Comparison of ENCODE assay signal across 9 mouse cellular contexts in the genomic region with DNA sequence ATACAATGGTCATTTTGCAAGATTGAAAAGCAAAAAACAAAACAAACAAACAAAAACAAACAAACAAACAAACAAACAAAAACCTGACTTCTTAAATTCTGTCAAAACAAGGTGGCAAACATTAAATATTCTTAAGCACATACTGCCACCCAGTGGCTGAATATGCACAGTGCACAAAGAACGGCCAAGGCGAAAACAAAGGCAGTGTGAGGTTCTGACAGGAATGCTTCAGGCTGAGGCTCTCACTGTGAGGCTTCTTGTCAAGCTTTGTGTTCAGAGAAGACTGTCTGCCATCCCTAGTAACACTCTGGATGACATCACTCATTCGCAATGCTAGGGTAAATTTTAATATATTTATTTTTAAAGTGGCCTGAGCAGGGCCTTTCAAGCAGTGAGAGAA. TPM values are rescaled to one million over a fixed set of nuclear protein-coding genes. Genes with fewer than 3 reads are reported as not detected.
A peak's percentile ranks its signal among the peaks of the same experiment; 100 is the strongest.
DNase-seq lines count a peak whose midpoint lies in the region; TF ChIP-seq lines count a peak whose summit lies in the region.
"Had no signal": no experiment of that assay in that cellular context is flagged by ENCODE, and none has a peak within 500 bp of the region (broad histone marks: within the 10 kb centered on the region; RNA-seq: fewer than 3 reads in every experiment).

No protein-coding gene starts in this region.

- TF ChIP-seq EP300 in heart, adult 2 months (IDR thresholded peaks at IDR 0.05; ENCODE audit: insufficient read depth, low read depth, low read length): 0 out of 2 replicates have a peak, but pooled peaks have one; percentile 69

- H3K4me3 ChIP-seq in heart, adult 2 months: no peak overlapping the region
- H3K4me3 ChIP-seq: megakaryocyte, embryonic 14.5 days had no signal

- intact Hi-C loops in heart, adult 2 months (cut with DNase I): loop anchor here (1.0 to 2.0 kb wide), 2 partner anchors 533 to 891 kb away; no protein-coding TSS in a partner anchor
- intact Hi-C loops in heart, postnatal 25 days (cut with DNase I): loop anchor here (1.0 to 5.0 kb wide), 3 partner anchors 512 to 890 kb away; no protein-coding TSS in a partner anchor
- intact Hi-C loops in heart, postnatal 36 days (cut with DNase I): loop anchor here (1.0 to 5.0 kb wide), 3 partner anchors 510 to 890 kb away; no protein-coding TSS in a partner anchor

- no peaks in the 10 kb centered on the region for H3K4me1 ChIP-seq in heart, adult 2 months (ENCODE audit: control insufficient read depth, insufficient read depth, low read length)

- no peaks in the 10 kb centered on the region for H3K36me3 ChIP-seq in heart, adult 2 months (ENCODE audit: control insufficient read depth, insufficient read depth, low read length)

- 6% methylated on average over 3 of the region's 3 CpGs for WGBS in heart, adult 2 months

- H3K9ac ChIP-seq in heart, adult 2 months (ENCODE audit: low read depth, low read length): no peak overlapping the region

- no peaks in the 10 kb centered on the region for H3K79me2 ChIP-seq in heart, adult 2 months (replicated peaks; ENCODE audit: control insufficient read depth, insufficient read depth, low read length)

- no peak for TF ChIP-seq POLR2A in heart, adult 2 months (IDR thresholded peaks at IDR 0.05; ENCODE audit: insufficient read depth, low read depth, low read length)

- no peak; the same call in 1 of the 2 replicates for TF ChIP-seq CTCF in heart, adult 2 months (IDR thresholded peaks at IDR 0.05)

- H3K27ac ChIP-seq in heart, adult 2 months: no peak overlapping the region

- H3K27me3 ChIP-seq in heart, adult 2 months (ENCODE audit: control insufficient read depth, insufficient read depth, low read length): no peaks in the 10 kb centered on the region

- DNase-seq in heart, adult 2 months: peak; percentile 42 to 72
- no peak for DNase-seq in heart, postnatal 25 days (ENCODE audit: low spot score)
- peak; percentile 56 for DNase-seq in adrenal gland, postnatal 25 days
- peak; percentile 57 for DNase-seq in embryo, embryonic 11.5 days (ENCODE audit: low read depth, low spot score)
- DNase-seq in heart, postnatal 36 days: peak; percentile 67 to 77
- peak; percentile 42 to 80 for DNase-seq in layer of hippocampus, adult 8-10 months (ENCODE audit: low spot score in 2 of 2)
- peak; percentile 46 to 74 for DNase-seq in lung, postnatal 4 days
- peak; percentile 79 to 81 for DNase-seq in right cerebral cortex, postnatal 10 days (ENCODE audit: low spot score in 2 of 2)

RNA-seq across cellular contexts. Expression of gene Ccdc122, which starts 24.8 kb away (rescaled TPM):
- total RNA-seq in heart, adult 2 months (2021): under 1 TPM; 0.68 to 0.75 TPM
- polyA plus RNA-seq in heart, adult 2 months (2012; rRNA removed): 0.57 and 0.73 TPM in 2 replicates
- total RNA-seq in heart, postnatal 25 days (2021): under 1 TPM; 0.36 to 0.65 TPM
- total RNA-seq in adrenal gland, postnatal 25 days (2021): 7.5 and 9.8 TPM in 2 replicates
- under 1 TPM; 0.49 to 0.83 TPM for total RNA-seq in heart, postnatal 36 days (2021)
- 1 to 10 TPM in 3 of 4 experiments, under 1 TPM in 1; 0.91 to 2.9 (median 1.8) TPM for total RNA-seq in layer of hippocampus, adult 8-10 months (2022)

RNA-seq across cellular contexts. Expression of gene Lacc1, which starts 24.9 kb away (rescaled TPM):
- 1 to 10 TPM; 2.5 to 2.6 TPM for total RNA-seq in heart, adult 2 months (2021)
- polyA plus RNA-seq in heart, adult 2 months (2012; rRNA removed): 2.5 and 4.0 TPM in 2 replicates
- 1 to 10 TPM; 1.7 to 2.4 TPM for total RNA-seq in heart, postnatal 25 days (2021)
- total RNA-seq in adrenal gland, postnatal 25 days (2021): 9.2 and 11.6 TPM in 2 replicates
- total RNA-seq in heart, postnatal 36 days (2021): 1 to 10 TPM; 2.6 to 3.5 TPM
- 1 to 10 TPM; 4.6 to 8.5 (median 6.1) TPM for total RNA-seq in layer of hippocampus, adult 8-10 months (2022)
